Mouse (Mus musculus): ENCODE measurements around the gene Lrrc49. TPM values are rescaled to one million over a fixed set of nuclear protein-coding genes. Genes with fewer than 3 reads are reported as not detected.
A peak's percentile ranks its signal among the peaks of the same experiment; 100 is the strongest.

Gene Lrrc49
- polyA plus RNA-seq, 1 experiment from 2014 or later: 80.4 TPM

DNA sequence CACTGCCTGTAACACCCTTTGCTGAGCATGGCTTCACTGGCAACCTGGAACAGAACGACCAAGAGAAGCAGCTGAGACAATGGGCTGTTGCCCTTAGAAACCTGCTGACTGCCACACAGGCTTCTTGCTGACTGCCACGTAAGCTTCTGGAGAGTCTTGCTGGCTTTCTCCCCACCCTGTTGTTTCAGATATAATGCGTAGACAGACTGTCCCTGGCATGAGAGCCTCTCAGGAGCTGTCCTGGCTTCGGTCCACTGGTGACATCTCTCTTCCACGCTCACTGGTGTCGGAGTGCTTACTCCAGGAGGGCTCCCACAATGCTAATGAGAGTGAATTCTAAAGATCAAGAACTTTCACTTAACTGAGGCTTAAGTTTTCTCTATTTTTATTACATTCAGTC, 19.1 kb downstream of the Lrrc49 start:
- 77% methylated on average over 6 of the region's 6 CpGs for WGBS
- H3K4me2 ChIP-seq: no peak overlapping the region
- ATAC-seq (replicated peaks): no peak
- H3K27me3 ChIP-seq (replicated peaks): no peaks in the 10 kb centered on the region
- no peaks in the 10 kb centered on the region for H3K9me3 ChIP-seq
- no peak overlapping the region for H3K27ac ChIP-seq
- H3K9ac ChIP-seq: no peak overlapping the region
- H3K4me3 ChIP-seq: no peak overlapping the region
- peaks cover 42% of the 10 kb centered on the region for H3K36me3 ChIP-seq (replicated peaks)
- no peaks in the 10 kb centered on the region for H3K4me1 ChIP-seq

DNA sequence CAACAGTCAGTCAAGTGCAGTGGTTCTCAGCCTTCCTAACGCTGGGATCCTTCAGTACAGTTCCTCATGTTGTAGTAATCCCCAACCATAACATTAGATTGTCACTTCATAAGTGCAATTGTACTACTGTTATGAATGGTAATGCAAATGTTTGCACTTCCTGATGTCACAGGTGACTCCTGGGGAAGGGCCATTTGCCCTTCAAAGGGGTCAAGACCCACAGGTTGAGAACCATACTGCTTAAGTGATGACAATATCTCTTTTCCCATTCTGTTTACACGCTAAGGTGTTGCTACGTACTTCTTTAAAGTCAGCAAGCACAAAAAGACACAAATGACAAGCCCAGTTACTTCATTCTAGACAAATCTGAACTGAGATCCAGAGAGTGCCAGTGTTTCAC, 22.4 kb downstream of the Lrrc49 start:
- H3K9me3 ChIP-seq: no peaks in the 10 kb centered on the region
- no peak overlapping the region for H3K9ac ChIP-seq
- no peaks in the 10 kb centered on the region for H3K27me3 ChIP-seq (replicated peaks)
- H3K27ac ChIP-seq: no peak overlapping the region
- H3K4me3 ChIP-seq: no peak overlapping the region
- H3K36me3 ChIP-seq (replicated peaks): peaks cover 26% of the 10 kb centered on the region
- H3K4me2 ChIP-seq: no peak overlapping the region
- WGBS: 92% methylated on average over 3 of the region's 3 CpGs
- no peaks in the 10 kb centered on the region for H3K4me1 ChIP-seq
- no peak for ATAC-seq (replicated peaks)

DNA sequence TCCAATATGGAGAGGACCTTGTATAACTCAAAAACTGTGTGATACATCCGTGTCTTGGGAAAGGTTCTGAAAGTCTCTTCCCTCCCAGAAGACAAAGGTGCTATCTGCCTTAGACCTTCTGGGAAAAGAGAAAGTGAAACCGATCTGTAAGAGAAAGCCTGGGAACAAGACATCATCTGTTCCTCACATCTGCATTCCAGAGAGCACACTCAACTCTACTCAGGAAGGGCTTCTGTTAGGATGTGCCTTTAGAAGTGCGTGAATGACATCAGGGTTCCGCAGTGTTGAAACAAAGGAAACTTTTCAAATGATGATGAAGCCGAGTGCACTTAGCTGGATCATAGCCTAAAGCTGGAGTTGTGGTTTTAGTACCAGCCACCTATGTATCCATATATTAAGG, 23.1 kb downstream of the Lrrc49 start:
- H3K27ac ChIP-seq: no peak overlapping the region
- H3K9me3 ChIP-seq: no peaks in the 10 kb centered on the region
- ATAC-seq (replicated peaks): no peak
- no peaks in the 10 kb centered on the region for H3K27me3 ChIP-seq (replicated peaks)
- no peaks in the 10 kb centered on the region for H3K4me1 ChIP-seq
- no peak overlapping the region for H3K9ac ChIP-seq
- peaks cover 19% of the 10 kb centered on the region for H3K36me3 ChIP-seq (replicated peaks)
- H3K4me3 ChIP-seq: no peak overlapping the region
- no peak overlapping the region for H3K4me2 ChIP-seq
- WGBS: 88% methylated on average over 5 of the region's 5 CpGs

DNA sequence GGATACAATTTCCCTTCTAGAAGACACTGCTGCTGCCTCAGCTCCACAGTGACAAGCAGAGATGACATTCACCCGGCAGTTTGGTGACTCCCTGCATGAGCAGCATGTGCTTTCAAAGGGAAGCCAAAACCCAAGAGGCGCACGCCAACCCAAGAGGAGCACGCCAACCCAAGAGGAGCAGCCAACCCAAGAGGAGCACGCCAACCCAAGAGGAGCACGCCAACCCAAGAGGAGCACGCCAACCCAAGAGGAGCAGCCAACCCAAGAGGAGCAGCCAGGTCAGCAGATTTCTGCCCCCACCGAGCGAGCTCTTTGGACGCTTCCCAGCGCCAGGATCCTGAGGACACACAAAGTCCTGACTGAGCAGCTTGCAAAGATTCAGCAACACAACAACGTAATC, 23.6 kb downstream of the Lrrc49 start:
- Histone ChIP-seq H3K9me3 (no peaks in the 10 kb centered on the region), H3K4me1 (no peaks in the 10 kb centered on the region), H3K27ac (no peak overlapping the region), H3K4me2 (no peak overlapping the region), H3K27me3 (replicated peaks) (no peaks in the 10 kb centered on the region), H3K4me3 (no peak overlapping the region), H3K9ac (no peak overlapping the region), H3K36me3 (replicated peaks) (peaks cover 15% of the 10 kb centered on the region)
- ATAC-seq (replicated peaks): no peak
- WGBS: 97% methylated on average over 12 of the region's 12 CpGs

DNA sequence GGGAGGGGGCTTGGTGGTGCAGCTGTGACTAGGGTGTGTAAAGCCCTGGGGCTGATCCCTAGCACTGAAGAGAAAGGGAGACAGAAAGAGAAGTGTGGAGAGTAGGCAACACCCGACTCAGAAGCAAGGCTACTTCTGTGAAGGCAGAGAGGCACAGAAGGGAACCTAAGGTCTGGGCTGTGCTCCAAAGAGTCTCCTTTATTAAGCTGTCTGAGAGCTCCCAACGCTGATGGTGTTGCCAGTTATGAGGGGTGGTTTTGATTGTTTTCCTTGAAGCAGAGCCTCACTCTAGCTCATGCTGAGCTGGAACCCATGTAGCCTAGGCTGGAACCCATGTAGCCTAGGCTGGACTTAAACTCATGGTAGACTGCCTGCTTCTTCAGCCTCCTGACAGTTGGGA, 25.0 kb downstream of the Lrrc49 start:
- no peak for ATAC-seq (replicated peaks)
- H3K4me3 ChIP-seq: no peak overlapping the region
- no peaks in the 10 kb centered on the region for H3K9me3 ChIP-seq
- no peaks in the 10 kb centered on the region for H3K4me1 ChIP-seq
- H3K36me3 ChIP-seq (replicated peaks): peaks cover 7% of the 10 kb centered on the region
- no peak overlapping the region for H3K27ac ChIP-seq
- 78% methylated on average over 2 of the region's 2 CpGs for WGBS
- H3K4me2 ChIP-seq: no peak overlapping the region
- no peaks in the 10 kb centered on the region for H3K27me3 ChIP-seq (replicated peaks)
- H3K9ac ChIP-seq: no peak overlapping the region

DNA sequence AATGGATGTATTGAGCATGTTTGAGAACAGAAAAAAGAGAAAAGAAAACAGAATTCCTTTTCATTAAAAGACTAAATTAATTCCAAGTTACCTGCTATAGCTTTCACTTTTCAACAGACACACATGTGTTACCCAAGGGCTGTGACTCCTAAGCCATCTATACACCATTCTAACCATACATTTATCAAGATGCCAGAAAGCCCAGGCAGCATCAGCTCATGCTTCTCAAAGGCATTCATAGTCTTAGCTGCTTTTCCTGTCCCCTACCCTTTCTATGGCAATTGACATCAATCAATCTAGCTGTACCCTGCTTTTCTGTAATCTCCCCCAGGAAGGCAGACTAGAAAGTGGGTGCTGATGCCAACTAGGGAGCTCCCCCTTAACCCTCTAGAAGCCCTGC, 34.4 kb downstream of the Lrrc49 start:
- H3K36me3 ChIP-seq (replicated peaks): no peaks in the 10 kb centered on the region
- no peak overlapping the region for H3K4me2 ChIP-seq
- no peaks in the 10 kb centered on the region for H3K27me3 ChIP-seq (replicated peaks)
- no peak overlapping the region for H3K4me3 ChIP-seq
- H3K27ac ChIP-seq: no peak overlapping the region
- peaks cover 21% of the 10 kb centered on the region for H3K4me1 ChIP-seq
- no peak overlapping the region for H3K9ac ChIP-seq
- H3K9me3 ChIP-seq: no peaks in the 10 kb centered on the region
- ATAC-seq (replicated peaks): no peak

DNA sequence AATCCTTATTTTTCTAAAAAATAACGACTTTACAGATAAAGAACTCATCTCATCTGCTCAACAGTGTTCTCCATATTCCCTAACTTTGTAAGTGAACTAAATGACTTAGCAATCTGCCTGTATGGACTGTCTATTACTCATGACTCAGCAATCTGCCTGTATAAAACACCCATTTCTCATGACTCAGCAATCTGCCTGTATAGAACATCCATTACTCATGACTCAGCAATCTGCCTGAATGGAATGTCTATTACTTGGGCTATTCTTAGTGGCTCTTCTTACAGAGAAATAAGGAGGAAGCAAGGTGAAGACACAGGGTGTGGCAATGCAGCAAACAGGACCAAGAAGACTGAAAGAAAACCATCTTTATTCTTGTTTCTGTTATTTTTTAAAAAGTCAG, 34.8 kb downstream of the Lrrc49 start:
- no peak for ATAC-seq (replicated peaks)
- no peak overlapping the region for H3K27ac ChIP-seq

DNA sequence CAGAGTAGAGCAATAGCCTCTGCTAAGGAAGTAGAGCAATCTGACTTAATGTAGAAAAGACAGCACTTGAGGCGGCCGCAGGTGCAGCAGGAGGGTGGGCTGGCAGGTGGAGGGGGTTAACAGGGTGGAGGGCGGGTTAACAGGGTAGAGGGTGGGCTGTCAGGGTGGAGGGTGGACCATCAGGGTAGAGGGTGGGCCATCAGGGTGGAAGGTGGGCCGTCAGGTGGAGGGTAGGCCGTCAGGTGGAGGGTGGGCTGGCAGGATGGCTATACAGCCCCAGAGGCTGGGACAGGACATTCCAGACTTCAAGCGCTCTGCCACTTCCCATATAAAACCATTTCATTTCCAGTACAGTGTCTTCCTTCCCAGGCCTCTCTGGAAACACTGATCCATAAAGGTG, 37.7 kb downstream of the Lrrc49 start:
- ATAC-seq (replicated peaks): peak; percentile 48; the same call in 1 of the 2 replicates
- 90% methylated on average over 6 of the region's 6 CpGs for whole genome bisulfite sequencing
- Histone ChIP-seq H3K27ac (peak overlapping the region; percentile 55), H3K9ac (no peak overlapping the region), H3K4me2 (no peak overlapping the region), H3K4me3 (no peak overlapping the region), H3K27me3 (replicated peaks) (no peaks in the 10 kb centered on the region), H3K36me3 (replicated peaks) (no peaks in the 10 kb centered on the region), H3K4me1 (peaks cover 31% of the 10 kb centered on the region), H3K9me3 (no peaks in the 10 kb centered on the region)

More for the DNA sequence above, 34.8 kb downstream of the Lrrc49 start:
- peaks cover 24% of the 10 kb centered on the region for H3K4me1 ChIP-seq
- H3K4me3 ChIP-seq: no peak overlapping the region
- 89% methylated on average over 1 of the region's 1 CpGs for WGBS
- no peak overlapping the region for H3K9ac ChIP-seq
- H3K4me2 ChIP-seq: no peak overlapping the region
- H3K36me3 ChIP-seq (replicated peaks): no peaks in the 10 kb centered on the region
- H3K9me3 ChIP-seq: no peaks in the 10 kb centered on the region
- H3K27me3 ChIP-seq (replicated peaks): no peaks in the 10 kb centered on the region

DNA sequence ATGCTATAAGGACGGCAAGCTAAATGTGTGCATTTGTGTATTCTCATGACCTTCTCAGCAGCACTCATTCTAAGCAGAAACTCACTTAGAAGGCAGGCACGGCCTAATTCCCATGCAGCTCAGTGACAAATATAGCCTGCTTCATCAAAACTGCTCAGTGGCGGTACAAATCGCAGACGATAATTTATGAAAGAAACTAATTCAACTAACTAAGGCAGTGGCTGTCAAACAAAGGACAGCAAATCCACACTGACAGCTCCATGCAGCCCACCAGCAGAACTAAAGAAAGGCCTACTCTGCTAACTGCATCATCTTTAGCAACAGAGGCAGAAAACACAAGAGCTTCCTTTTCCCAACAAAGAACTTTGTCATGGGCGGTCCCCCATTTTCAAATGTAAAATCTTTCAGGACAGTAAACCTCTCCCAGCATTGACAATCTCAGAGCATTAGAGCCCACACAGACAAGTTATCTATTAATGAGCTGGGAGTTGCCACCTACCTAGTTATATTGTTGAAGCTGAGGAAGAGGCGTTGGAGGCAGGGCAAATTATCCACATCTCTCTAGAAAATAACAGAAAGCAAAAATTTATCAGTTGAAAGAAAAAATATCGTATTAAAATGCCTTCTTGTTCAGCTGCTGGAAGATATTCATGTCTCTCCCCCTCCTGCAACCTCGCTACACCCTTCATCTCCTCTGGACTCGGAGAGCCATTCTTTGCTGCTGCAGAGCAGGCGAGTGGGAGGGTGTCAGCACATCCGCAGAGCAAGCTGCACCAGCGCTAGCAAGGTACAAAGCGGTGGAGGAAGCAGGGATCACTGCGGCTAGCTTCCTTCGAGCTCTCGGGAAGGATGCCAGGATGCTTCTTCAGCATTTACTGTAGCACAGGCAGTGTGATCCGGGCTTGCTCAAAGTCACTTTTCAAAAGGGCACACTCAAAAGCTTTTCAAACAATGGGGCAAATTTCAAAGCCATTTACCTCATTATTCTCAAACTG, 38.7 kb downstream of the Lrrc49 start:
- H3K27ac ChIP-seq: peak overlapping the region; percentile 82
- H3K36me3 ChIP-seq (replicated peaks): no peaks in the 10 kb centered on the region
- H3K4me2 ChIP-seq: peak overlapping the region; percentile 40
- no peaks in the 10 kb centered on the region for H3K27me3 ChIP-seq (replicated peaks)
- ATAC-seq (replicated peaks): peak; percentile 69
- 18% methylated on average over 18 of the region's 18 CpGs for WGBS
- peak overlapping the region; percentile 1; the same call in 1 of the 2 replicates for H3K4me3 ChIP-seq
- peak overlapping the region; percentile 31; the same call in 1 of the 2 replicates for H3K9ac ChIP-seq
- peaks cover 31% of the 10 kb centered on the region for H3K4me1 ChIP-seq
- no peaks in the 10 kb centered on the region for H3K9me3 ChIP-seq

DNA sequence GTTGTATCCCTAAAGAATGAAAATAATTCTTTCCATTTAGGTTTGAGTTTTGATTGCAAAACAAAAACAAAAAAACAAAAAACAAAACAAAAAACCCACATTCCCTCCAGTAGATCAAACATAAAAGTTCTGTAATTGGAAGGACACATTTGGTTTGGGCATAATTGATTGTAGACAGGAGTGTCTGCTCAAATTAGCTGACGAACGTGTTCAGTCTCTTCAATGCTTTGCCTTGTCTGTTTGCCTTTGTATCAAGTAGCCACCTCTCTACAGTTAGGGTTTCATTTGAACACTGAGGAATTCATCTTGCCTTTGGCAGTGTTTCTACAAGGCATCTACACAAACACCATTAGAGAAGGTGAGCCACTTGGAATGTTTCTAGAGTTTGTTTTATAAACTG, 54.4 kb downstream of the Lrrc49 start:
- Histone ChIP-seq H3K4me2 (no peak overlapping the region), H3K27me3 (replicated peaks) (no peaks in the 10 kb centered on the region), H3K4me1 (no peaks in the 10 kb centered on the region), H3K9ac (no peak overlapping the region), H3K27ac (no peak overlapping the region), H3K4me3 (no peak overlapping the region), H3K9me3 (no peaks in the 10 kb centered on the region), H3K36me3 (replicated peaks) (no peaks in the 10 kb centered on the region)
- WGBS: 75% methylated on average over 2 of the region's 2 CpGs
- ATAC-seq (replicated peaks): no peak

DNA sequence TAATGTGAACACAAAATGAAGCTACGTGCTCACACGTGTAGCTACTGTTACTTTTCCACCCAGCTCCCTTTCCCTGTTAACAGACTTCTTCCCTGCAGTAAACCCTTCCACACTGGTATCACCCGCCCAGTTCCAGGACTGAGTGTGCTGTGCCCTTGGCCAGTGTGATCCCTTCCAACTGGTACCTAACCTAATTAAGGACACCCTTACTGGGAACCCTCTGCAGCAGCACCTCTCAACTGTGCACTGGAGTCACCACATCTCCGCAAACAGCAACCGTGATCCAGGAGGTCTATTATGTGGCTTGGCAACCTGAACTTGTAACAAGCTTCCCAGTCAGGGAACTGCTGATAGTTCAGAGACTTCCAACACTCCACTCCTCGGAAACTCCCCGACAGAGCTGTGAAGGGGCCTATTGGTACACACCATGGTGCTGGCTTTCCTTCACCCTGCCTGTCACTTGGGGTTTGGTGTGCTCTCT, 61.6 kb downstream of the Lrrc49 start:
- WGBS: 59% methylated on average over 7 of the region's 7 CpGs
- ATAC-seq (replicated peaks): no peak; the same call in 1 of the 2 replicates
- Histone ChIP-seq H3K4me3 (no peak overlapping the region), H3K27ac (peak overlapping the region; percentile 48), H3K36me3 (replicated peaks) (no peaks in the 10 kb centered on the region), H3K4me1 (peaks cover 24% of the 10 kb centered on the region), H3K4me2 (no peak overlapping the region), H3K9me3 (no peaks in the 10 kb centered on the region), H3K27me3 (replicated peaks) (no peaks in the 10 kb centered on the region), H3K9ac (no peak overlapping the region)

DNA sequence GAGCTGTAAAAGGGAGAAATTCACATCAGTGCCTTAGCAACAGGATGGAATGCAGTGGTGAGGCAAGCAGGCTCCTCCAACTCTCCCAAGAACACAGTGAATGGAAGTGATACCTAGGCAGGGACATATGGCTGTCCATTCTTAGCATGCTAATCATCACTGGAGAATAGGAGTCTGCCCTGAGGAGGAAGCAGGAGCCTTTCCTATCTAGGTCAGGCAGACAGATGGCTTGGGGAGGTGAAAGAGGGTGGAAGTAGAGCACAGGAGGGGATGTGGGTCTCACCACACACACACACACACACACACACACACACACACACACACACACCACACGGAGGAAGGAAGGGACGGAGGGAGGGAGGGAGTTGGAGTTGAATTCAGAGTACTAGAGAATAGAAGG, 62.1 kb downstream of the Lrrc49 start:
- H3K9ac ChIP-seq: no peak overlapping the region
- 42% methylated on average over 2 of the region's 2 CpGs for WGBS
- no peaks in the 10 kb centered on the region for H3K36me3 ChIP-seq (replicated peaks)
- H3K4me1 ChIP-seq: peaks cover 24% of the 10 kb centered on the region
- peak overlapping the region; percentile 48; the same call in 1 of the 2 replicates for H3K27ac ChIP-seq
- peak; percentile 37; the same call in 1 of the 2 replicates for ATAC-seq (replicated peaks)
- H3K4me2 ChIP-seq: no peak overlapping the region
- no peaks in the 10 kb centered on the region for H3K9me3 ChIP-seq
- no peaks in the 10 kb centered on the region for H3K27me3 ChIP-seq (replicated peaks)
- H3K4me3 ChIP-seq: no peak overlapping the region

DNA sequence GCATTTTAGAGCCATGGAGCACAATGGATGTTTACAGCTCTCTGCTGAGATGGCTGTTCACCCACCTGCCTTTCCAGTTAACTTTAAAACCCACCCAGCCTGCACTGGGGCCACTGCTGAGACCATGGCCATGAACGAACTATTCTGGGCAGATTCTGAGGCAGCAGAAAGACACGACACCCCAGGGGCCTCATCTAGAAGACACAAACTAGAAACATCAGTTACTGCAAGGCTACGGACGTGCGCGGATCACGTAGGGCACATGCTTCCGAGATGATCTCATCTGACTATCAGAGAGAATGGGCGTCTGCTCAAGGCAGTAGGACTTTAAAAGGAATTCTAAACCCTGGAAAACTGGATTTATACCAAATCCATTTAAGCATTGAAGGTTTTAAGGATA, 71.0 kb downstream of the Lrrc49 start:
- 69% methylated on average over 9 of the region's 9 CpGs for WGBS

More for the DNA sequence above, 71.0 kb downstream of the Lrrc49 start:
- H3K27ac ChIP-seq: no peak overlapping the region
- peaks cover 8% of the 10 kb centered on the region; the same call in 1 of the 2 replicates for H3K36me3 ChIP-seq (replicated peaks)
- H3K4me2 ChIP-seq: no peak overlapping the region
- H3K27me3 ChIP-seq (replicated peaks): no peaks in the 10 kb centered on the region
- no peak for ATAC-seq (replicated peaks)
- no peak overlapping the region for H3K4me3 ChIP-seq
- H3K9me3 ChIP-seq: no peaks in the 10 kb centered on the region
- no peaks in the 10 kb centered on the region for H3K4me1 ChIP-seq
- H3K9ac ChIP-seq: no peak overlapping the region
